Mouse (Mus musculus) liver (tissue): ENCODE results near the gene Sucla2.
A peak's percentile ranks its signal among the peaks of the same experiment; 100 is the strongest.
"Not testable (repeated sequence)": the region's sequence is repeated elsewhere in the genome, so short reads cannot be mapped to it uniquely, and the experiment has no call there.

Experiments used
- DNase-seq: peaks from one replicate; pipeline ENCODE4 v3.0.0-alpha.2; 2020; ENCODE audit warnings: mixed read lengths

Sucla2 gene

GRCm38 (mm10) chr14:73509765-73510423 is 15.2 kb upstream of the Sucla2 start, which contains the start of gene Med4:
Gene Med4, plus strand, starts transcription at chr14:73510025.
- DNase-seq: peak; percentile 93

- DNase-seq: no peak
Observed at GRCm38 (mm10) chr14:73524136-73524535, 983 bp upstream of the Sucla2 start.

DNA sequence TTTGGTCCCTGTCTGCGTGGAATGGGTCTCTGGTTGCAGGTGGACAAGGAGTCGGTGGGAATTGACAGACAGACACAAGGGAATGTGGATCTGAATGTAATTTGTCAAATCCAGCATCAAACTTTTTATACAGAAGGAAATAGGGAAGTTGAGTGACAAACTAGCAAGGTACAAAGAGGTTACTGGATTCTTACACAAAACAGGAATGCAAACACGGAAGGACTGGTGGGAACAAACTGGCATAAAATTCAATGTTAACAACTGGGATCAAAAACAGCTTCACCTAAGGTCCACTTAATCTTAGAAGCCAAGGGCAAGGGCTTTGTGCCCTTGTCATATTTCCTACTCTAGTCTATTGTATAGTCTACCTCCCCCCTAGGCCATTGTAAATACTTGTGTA is 3.5 kb downstream of the Sucla2 start:
- not testable (repeated sequence) for DNase-seq

- no peak for DNase-seq
Observed at GRCm38 (mm10) chr14:73533755-73534465, 8.8 kb downstream of the Sucla2 start.

DNA sequence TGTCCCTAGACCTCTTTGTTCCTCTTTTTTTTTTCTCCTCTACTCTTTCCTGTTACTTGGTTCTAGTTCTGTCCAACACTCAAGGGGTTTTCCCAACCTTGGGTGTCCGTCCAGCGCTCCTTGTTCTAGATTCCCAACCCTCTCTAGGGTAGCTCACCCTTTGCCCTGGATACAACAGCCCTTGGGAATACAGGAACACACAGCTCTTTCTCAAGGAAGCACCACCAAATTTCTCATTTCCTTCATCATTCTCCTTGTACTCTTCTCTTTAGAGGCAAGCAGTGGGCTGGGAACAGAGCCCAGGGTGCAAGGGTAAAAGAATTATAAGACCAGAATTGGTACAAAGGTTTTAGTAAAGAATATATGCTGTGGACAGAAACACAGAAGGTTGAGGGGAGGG is 10.5 kb downstream of the Sucla2 start:
- no peak for DNase-seq

DNA sequence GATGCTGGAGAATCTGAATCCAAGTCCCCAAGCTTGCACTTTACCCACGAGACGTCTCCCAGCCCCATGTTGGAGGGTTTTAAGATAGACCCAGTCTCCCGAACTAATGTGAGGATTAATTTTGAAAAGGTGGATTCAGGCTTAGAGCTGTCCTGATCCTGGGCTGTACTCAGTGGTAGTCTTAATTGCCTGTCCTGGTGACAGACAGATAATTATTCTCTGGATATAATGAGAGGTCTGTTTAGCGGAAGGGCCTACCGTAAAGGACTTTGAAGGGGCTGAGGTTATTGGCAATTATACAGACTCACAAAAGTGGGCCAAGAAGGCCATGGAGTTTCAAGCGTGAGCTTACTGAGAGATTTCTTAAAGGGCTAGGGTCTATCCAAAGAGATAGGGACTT is 18.7 kb downstream of the Sucla2 start:
- DNase-seq: no peak

DNA sequence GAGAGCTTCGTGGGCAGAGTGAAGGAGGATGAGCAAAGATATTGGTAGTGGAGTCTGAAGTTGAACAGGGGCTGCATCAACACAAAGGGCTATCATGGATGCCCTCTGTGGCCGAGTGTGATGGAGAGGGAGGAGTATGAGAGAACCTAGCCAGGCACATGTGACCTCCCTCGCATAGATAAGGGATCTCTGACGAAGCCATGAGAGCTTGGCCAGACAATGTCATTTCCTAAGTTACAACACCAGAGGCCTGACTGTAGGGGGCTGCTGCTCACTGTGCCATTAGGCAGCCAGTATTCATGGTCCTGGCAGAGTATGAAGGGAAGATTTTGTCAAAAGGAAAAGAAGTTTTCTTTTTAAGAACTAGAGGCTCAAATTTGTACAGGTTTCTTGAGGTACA is 21.9 kb downstream of the Sucla2 start:
- DNase-seq: no peak

GRCm38 (mm10) chr14:73548051-73548450 is 22.9 kb downstream of the Sucla2 start, which contains the start of gene Nudt15:
Gene Nudt15, minus strand, starts transcription at chr14:73548242.
- DNase-seq: no peak

DNA sequence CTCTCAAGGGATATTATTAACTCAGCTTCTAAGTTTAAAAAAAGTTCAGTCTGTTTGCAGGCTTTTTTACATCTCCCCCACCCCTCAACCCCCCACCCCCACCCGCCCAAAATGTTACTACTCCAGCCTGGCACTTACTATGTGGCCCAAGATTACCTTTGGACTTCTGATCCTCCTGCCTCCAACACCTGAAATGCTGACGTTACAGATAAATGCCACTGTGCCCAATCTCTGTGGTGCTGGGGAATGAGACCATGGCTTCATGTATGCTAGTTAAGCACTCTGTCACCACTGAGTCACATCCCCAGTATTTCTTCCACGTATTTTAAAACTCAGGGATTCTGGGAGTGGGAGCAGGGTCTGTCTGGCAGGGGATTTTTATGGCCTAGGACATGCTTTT is 25.2 kb downstream of the Sucla2 start:
- no peak for DNase-seq

- DNase-seq: no peak
Observed at GRCm38 (mm10) chr14:73550732-73551131, 25.6 kb downstream of the Sucla2 start.

GRCm38 (mm10) chr14:73551164-73551563 is 26.0 kb downstream of the Sucla2 start:
- DNase-seq: no peak

DNA sequence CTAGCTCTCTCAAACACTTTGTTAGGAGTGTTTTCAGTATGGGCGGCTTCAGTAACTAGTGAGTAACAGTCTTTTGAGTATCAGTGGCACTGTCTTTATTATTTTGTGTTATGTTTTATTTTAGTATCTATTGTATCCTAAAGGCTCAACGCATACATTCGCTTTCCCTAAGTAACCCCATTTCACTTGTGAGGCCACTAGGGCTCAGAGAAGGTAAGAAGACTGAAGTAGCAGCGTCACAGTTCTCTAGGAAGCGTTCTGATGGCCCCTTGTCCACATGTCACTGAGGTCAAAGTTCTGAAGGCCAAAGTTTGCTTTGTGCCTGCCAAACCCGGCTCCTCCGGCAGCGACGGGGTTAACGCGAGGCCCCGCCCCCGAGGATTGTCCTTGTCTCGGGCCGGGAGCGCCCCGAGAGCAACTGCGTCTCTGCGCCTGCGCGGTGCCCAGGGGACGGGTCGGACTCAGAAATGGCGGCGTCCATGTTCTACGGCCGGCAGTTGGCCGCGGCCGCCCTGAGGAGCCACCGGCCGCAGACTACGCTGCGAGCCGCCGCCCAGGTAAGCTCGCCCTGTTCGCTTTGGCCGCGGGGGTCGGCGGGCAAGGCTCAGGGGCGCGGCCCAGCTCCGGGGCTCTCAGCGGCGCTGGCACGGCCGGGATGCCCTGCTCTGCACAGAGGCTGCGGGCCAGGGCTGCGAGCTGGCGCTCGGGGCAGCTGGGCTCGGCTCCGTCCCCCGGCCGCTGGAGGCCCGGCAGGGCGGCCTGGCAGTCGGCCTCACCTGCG is 27.4 kb downstream of the Sucla2 start:
- peak; percentile 96 for DNase-seq

GRCm38 (mm10) chr14:73553122-73553696 is 28.1 kb downstream of the Sucla2 start:
- DNase-seq: no peak

- not testable (repeated sequence) for DNase-seq
Observed at GRCm38 (mm10) chr14:73569831-73570230, 44.7 kb downstream of the Sucla2 start.

DNA sequence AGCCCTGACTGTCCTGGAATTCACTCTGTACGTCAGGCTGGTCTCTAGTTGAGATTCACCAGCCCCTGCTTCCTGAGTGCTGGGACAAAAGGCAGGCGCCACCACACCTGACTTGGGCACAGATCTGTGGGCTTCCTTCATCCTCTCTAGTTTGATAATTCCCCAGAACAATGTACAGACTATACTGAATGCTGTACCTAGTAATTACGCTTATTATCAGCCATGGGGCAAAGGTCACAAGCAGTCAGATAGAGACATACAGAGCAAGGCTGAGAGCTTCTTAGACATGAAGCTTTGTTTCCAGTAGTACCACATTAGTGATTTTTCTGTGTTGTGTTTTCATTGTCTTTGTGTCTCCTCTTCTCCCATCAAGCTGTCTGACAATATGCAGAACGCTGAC is 46.0 kb downstream of the Sucla2 start:
- DNase-seq: no peak

- no peak for DNase-seq
Observed at GRCm38 (mm10) chr14:73574053-73574452, 48.9 kb downstream of the Sucla2 start.

- DNase-seq: no peak
Observed at GRCm38 (mm10) chr14:73576336-73576735, 51.2 kb downstream of the Sucla2 start.

DNA sequence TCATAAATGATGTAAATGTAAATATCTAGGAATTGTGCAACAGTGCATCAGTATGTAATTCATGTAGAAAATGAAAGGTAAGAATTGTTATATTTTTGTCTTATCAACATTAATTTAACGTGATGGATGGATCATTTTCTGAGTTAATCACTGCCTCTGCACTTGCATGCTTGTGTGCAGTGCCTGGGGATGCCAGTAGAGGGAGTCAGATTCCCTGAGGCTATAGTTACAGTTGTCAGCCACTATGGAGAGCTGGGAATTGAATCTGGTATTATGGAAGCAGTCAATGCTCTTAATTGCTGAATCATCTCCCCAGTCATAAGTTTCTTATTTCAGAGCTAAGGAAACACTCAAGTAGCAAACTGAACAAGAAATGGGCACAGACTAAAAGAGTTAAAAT is 63.0 kb downstream of the Sucla2 start:
- peak; percentile 15 for DNase-seq

DNA sequence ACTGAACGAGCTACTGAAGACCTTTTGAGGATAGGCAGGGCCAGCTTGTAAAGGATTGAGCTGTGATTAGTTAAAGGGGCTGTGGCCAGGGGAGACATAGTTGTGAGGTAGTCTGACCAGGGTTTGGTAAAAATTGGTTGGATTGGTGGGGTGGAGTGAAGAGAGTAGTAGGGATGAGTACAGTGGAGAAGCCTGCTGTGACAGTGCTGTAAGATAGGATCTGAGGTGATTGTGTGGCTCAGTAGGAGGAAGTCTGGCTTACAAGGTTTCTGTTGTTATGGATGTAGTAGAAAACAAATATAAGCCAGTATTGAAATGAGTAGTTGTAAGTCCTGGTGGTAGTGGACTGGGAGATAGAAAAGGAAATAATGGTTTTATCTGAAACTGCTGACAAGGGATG is 67.0 kb downstream of the Sucla2 start:
- DNase-seq: no peak

- DNase-seq: peak; percentile 48
Observed at GRCm38 (mm10) chr14:73599720-73600119, 74.6 kb downstream of the Sucla2 start.

DNA sequence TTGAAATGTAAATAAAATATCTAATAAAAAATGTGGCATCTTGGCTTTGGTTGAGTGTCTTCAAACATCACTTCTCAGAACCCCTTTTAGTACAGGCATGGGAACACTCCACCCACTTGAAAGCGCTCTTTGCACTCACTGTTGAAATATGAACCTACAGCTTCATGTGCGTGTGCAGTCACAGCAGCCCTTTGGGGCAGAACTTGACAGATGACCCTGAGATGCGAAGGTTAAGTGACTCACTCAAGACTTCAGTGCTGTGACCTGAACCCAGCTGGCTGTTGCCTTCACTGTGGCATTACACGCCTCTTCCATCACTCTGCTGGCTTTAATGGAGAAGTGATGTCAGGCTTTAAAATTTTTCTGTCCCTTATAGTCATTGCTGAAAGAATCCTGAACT is 82.6 kb downstream of the Sucla2 start:
- DNase-seq: no peak

DNA sequence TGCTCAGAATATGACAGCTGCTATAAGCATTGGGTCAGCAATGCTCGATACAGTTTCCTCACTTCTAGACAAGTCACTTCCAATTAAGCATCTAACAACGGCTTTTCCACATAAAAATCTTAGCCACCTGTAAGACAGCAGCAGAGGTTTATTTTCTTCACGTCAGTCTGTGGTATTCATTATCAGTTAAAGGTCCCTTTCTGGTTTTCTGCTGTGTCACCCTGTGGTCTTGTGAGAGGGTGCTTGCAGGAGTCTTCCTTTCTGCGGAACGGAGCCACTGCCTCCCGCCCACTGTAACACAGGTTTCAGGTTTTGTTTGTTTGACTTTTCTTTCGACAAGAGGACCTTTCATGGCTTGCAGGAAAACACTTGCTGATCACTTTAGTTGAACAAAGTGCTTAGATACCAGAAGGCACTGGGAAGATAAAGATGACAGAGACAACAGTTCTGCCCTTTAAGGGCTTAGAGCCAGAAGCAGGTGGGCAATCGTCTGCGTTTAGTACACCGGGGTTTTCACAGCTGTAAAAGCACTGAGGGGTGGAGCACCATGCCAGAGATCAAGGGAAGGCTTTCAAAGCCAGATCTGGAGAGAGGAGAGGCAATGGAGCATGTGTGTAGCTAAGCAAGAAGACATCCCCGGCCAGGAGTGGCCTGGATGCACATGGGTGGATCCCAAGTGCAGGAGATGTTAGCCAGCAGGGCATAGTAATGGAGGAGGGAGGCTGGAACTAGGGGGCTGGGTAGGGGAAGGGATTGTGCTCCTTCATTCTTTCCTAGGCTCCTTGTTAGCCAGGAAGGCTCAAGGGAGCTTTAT is 83.8 kb downstream of the Sucla2 start:
- no peak for DNase-seq
